9 mouse cellular contexts compared by ENCODE assay signal in the genomic region with DNA sequence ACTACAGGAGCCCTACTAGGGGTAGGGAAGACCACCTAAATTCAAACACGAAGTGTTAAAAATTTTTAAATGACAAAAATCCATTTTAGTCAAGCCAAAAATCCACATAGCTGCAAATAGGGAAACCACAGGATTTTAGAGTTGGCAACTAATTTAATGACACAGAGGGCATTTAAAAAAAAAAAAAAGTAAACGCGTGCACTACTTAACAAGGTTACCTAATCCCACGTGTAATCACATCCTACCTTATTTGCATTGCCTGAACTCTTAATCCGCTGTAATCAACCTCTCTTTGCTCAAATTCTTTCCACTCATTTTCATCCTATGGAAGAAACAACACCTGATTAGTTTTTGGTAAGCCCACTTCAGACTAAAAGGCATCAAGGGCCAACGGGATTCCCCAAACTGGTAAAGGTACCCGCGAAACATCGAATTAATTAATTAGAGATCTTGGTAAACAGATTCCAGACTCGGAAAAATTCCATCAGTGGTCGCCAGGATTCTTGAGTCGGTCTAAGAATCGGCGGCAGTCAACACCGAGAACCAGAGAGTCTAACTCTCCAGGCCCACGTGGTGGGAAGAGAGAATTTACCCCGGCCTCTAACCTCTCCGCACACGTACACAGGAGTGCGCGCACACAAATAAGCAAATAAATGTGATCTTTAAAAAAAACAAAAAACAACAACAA. TPM values are rescaled to one million over a fixed set of nuclear protein-coding genes. Genes with fewer than 3 reads are reported as not detected.
DNase-seq lines count a peak whose midpoint lies in the region; ATAC-seq and TF ChIP-seq lines count a peak whose summit lies in the region.
"Had no signal": no experiment of that assay in that cellular context is flagged by ENCODE, and none has a peak within 500 bp of the region (broad histone marks: within the 10 kb centered on the region; RNA-seq: fewer than 3 reads in every experiment).

No protein-coding gene starts in this region.

- H3K9ac ChIP-seq in ES-E14 (ENCODE audit: insufficient read depth, low read depth, low read length, poor library complexity, severe bottlenecking) = peak overlapping the region; percentile 98; the same call in 1 of the 2 replicates
- peak overlapping the region; percentile 95 for H3K9ac ChIP-seq in embryonic facial prominence, embryonic 13.5 days
- H3K9ac ChIP-seq in liver, embryonic 15.5 days = peak overlapping the region; percentile 95

- H3K4me1 ChIP-seq in ES-E14 (ENCODE audit: control insufficient read depth in 2 of 2, insufficient read depth in 2 of 2, low read length in 2 of 2, poor library complexity in 1 of 2) = peaks cover 9 to 10% of the 10 kb centered on the region in 2 experiments
- peaks cover 22% of the 10 kb centered on the region for H3K4me1 ChIP-seq in embryonic facial prominence, embryonic 13.5 days
- H3K4me1 ChIP-seq in liver, embryonic 15.5 days (replicated peaks) = peaks cover 52% of the 10 kb centered on the region

- peak overlapping the region; percentile 92; the same call in 1 of the 2 replicates for H3K27ac ChIP-seq in ES-E14 (ENCODE audit: insufficient read depth, low read depth, low read length, poor library complexity, severe bottlenecking)
- H3K27ac ChIP-seq in embryonic facial prominence, embryonic 13.5 days = peak overlapping the region; percentile 98
- peak overlapping the region; percentile 97; the same call in 1 of the 2 replicates for H3K27ac ChIP-seq in liver, embryonic 15.5 days (replicated peaks)

- no peaks in the 10 kb centered on the region for H3K9me3 ChIP-seq in ES-E14 (ENCODE audit: control insufficient read depth, insufficient read depth, low read depth, low read length)
- no peaks in the 10 kb centered on the region for H3K9me3 ChIP-seq in embryonic facial prominence, embryonic 13.5 days
- H3K9me3 ChIP-seq in liver, embryonic 15.5 days (replicated peaks) = no peaks in the 10 kb centered on the region

- DNase-seq in adrenal gland, postnatal 14 days = peak; percentile 40
- no peak for DNase-seq in adrenal gland, adult 8-10 months
- no peak for DNase-seq in ES-E14 (ENCODE audit: low read depth, low spot score)
- DNase-seq in induced T-regulatory cell, adult 2 months (ENCODE audit: low read depth) = peak; percentile 60
- peak; percentile 56 for DNase-seq in retina, embryonic 14.5 days (ENCODE audit: low spot score)
- no peak for DNase-seq in right cerebral cortex, postnatal 36 days (ENCODE audit: low spot score in 2 of 2)

- H3K27me3 ChIP-seq in embryonic facial prominence, embryonic 13.5 days = no peaks in the 10 kb centered on the region
- no peaks in the 10 kb centered on the region for H3K27me3 ChIP-seq in liver, embryonic 15.5 days
- H3K27me3 ChIP-seq: Patski had no signal

- in situ Hi-C loops in ES-E14 (cut with MboI; ENCODE audit: low sequenced_read_pairs in 2 of 2, unreplicated experiment in 2 of 2) = no loop called here

- peak overlapping the region; percentile 76 to 89 for H3K4me3 ChIP-seq in ES-E14 (ENCODE audit: insufficient read depth in 1 of 2, low read depth in 1 of 2, low read length in 2 of 2, poor library complexity in 1 of 2, severe bottlenecking in 1 of 2)
- H3K4me3 ChIP-seq in embryonic facial prominence, embryonic 13.5 days = peak overlapping the region; percentile 90
- H3K4me3 ChIP-seq in liver, embryonic 15.5 days (replicated peaks) = peak overlapping the region; percentile 94

- under 1% methylated on average over 21 of the region's 21 CpGs for WGBS in embryonic facial prominence, embryonic 13.5 days
- under 1% methylated on average over 21 of the region's 21 CpGs for WGBS in liver, embryonic 15.5 days (ENCODE audit: insufficient replicate concordance)

- no peak for ATAC-seq in embryonic facial prominence, embryonic 13.5 days (ENCODE audit: insufficient number of reproducible peaks, insufficient read depth, low FRiP score, low TSS enrichment, low read depth)
- ATAC-seq in liver, embryonic 15.5 days (ENCODE audit: insufficient read depth) = no peak

- peaks cover 14% of the 10 kb centered on the region for H3K36me3 ChIP-seq in ES-E14 (ENCODE audit: control insufficient read depth, insufficient read depth, low read length, poor library complexity, severe bottlenecking)
- peaks cover 33% of the 10 kb centered on the region for H3K36me3 ChIP-seq in embryonic facial prominence, embryonic 13.5 days
- H3K36me3 ChIP-seq in liver, embryonic 15.5 days (replicated peaks) = peaks cover 33% of the 10 kb centered on the region

- H3K4me2 ChIP-seq in embryonic facial prominence, embryonic 13.5 days = peak overlapping the region; percentile 70
- peak overlapping the region; percentile 99 for H3K4me2 ChIP-seq in liver, embryonic 15.5 days

TF ChIP-seq in ES-E14, 5 proteins besides CTCF, POLR2A, EP300 and RAD21:
- TF ChIP-seq CHD2 (IDR thresholded peaks at IDR 0.05; ENCODE audit: low read depth, low read length) (no peak), HCFC1 (IDR thresholded peaks at IDR 0.05; ENCODE audit: borderline replicate concordance, insufficient read depth, low read length) (no peak), MAFK (IDR thresholded peaks at IDR 0.05; ENCODE audit: insufficient read depth, low read depth, low read length) (no peak), ZC3H11A (IDR thresholded peaks at IDR 0.05; ENCODE audit: borderline replicate concordance, low read depth, low read length) (no peak), ZNF384 (IDR thresholded peaks at IDR 0.05; ENCODE audit: low read depth, low read length) (no peak)

RNA-seq across cellular contexts. Expression of a gene that starts 1.8 kb away (rescaled TPM):
- 193 and 208 TPM in 2 replicates for total RNA-seq in adrenal gland, postnatal 14 days (2021)
- 100 to 1,000 TPM; 105 to 240 (median 171) TPM for total RNA-seq in adrenal gland, adult 8-10 months (2022)
- 176 and 233 TPM in 2 replicates for total RNA-seq in ES-E14 (2012; rRNA removed)
- polyA plus RNA-seq in embryonic facial prominence, embryonic 13.5 days (2015; fragmentation: Nextera tagmentation; extraction: Ambion mirVana) = 117 and 125 TPM in 2 replicates
- 42.4 and 45.4 TPM in 2 replicates for polyA plus RNA-seq in liver, embryonic 15.5 days (2015; fragmentation: Nextera tagmentation; extraction: Ambion mirVana)

RNA-seq across cellular contexts. Expression of a gene that starts 58.9 kb away (rescaled TPM):
- 41.9 and 47.4 TPM in 2 replicates for total RNA-seq in adrenal gland, postnatal 14 days (2021)
- total RNA-seq in adrenal gland, adult 8-10 months (2022) = 10 to 100 TPM; 27.8 to 31.7 (median 29.8) TPM
- total RNA-seq in ES-E14 (2012; rRNA removed) = 104 and 120 TPM in 2 replicates
- 68.1 and 74.2 TPM in 2 replicates for polyA plus RNA-seq in embryonic facial prominence, embryonic 13.5 days (2015; fragmentation: Nextera tagmentation; extraction: Ambion mirVana)
- polyA plus RNA-seq in liver, embryonic 15.5 days (2015; fragmentation: Nextera tagmentation; extraction: Ambion mirVana) = 35.1 and 38.2 TPM in 2 replicates

RNA-seq across cellular contexts. Expression of a gene that starts 59.0 kb away (rescaled TPM):
- 3.2 and 39.5 TPM in 2 replicates for total RNA-seq in adrenal gland, postnatal 14 days (2021)
- total RNA-seq in adrenal gland, adult 8-10 months (2022) = 1 to 10 TPM in 2 of 4 experiments, under 1 TPM in 1, not detected in 1; 0.56 to 1.6 (median 1.3) TPM
- total RNA-seq in ES-E14 (2012; rRNA removed) = 2.1 and 3.1 TPM in 2 replicates
- polyA plus RNA-seq in embryonic facial prominence, embryonic 13.5 days (2015; fragmentation: Nextera tagmentation; extraction: Ambion mirVana) = 1.9 and 3.0 TPM in 2 replicates
- 74.2 and 96.0 TPM in 2 replicates for polyA plus RNA-seq in liver, embryonic 15.5 days (2015; fragmentation: Nextera tagmentation; extraction: Ambion mirVana)

Comparison
In these comparisons a context has a peak if more than half of its experiments do, and no peak if none do; other contexts are left out.
1. DNase-seq: peak in adrenal gland, postnatal 14 days (single experiment), induced T-regulatory cell, adult 2 months (single experiment) and retina, embryonic 14.5 days (single experiment); none in adrenal gland, adult 8-10 months (single experiment), ES-E14 (single experiment) and right cerebral cortex, postnatal 36 days (0 of 2).
2. Peak in every context shown above with its lines, with median percentiles within 50 percentile points of each other: H3K27ac ChIP-seq, H3K4me3 ChIP-seq and H3K9ac ChIP-seq.